Mouse (Mus musculus) spleen, postnatal 10 days (tissue): ENCODE measurements around the gene Arf6.
A peak's percentile ranks its signal among the peaks of the same experiment; 100 is the strongest.
"Not testable (repeated sequence)": the region's sequence is repeated elsewhere in the genome, so short reads cannot be mapped to it uniquely, and the experiment has no call there.

Experiments
- DNase-seq, 2 experiments: peaks; one replicate each; pipeline ENCODE4 v3.0.0; 2021 to 2022; ENCODE audit warnings: low spot score in 2 of 2

Gene Arf6

GRCm38 (mm10) chr12:69371854-69372671 lies at the start of gene Arf6, which contains the start of gene Gm9887:
Gene Arf6 (plus strand): TSS chr12:69372150.
Gene Gm9887 (minus strand): TSS chr12:69372458.
- peak; percentile 98 to 100 for DNase-seq

- no peak for DNase-seq
Measured at GRCm38 (mm10) chr12:69331187-69331586, 40.8 kb upstream of the Arf6 start.

- no peak for DNase-seq
Measured at GRCm38 (mm10) chr12:69332147-69332546, 39.8 kb upstream of the Arf6 start.

GRCm38 (mm10) chr12:69333547-69333946 lies 38.4 kb upstream of the Arf6 start:
- peak; percentile 25 to 76 for DNase-seq

GRCm38 (mm10) chr12:69349928-69350327 lies 22.0 kb upstream of the Arf6 start:
- no peak for DNase-seq

- DNase-seq = no peak
Measured at GRCm38 (mm10) chr12:69351685-69352084, 20.3 kb upstream of the Arf6 start.

- DNase-seq = peak; percentile 77 to 87
Measured at GRCm38 (mm10) chr12:69356546-69357299, 15.2 kb upstream of the Arf6 start, which contains the start of gene Nemf. Gene Nemf (minus strand): TSS chr12:69357165.

GRCm38 (mm10) chr12:69357300-69357646 lies 14.7 kb upstream of the Arf6 start:
- DNase-seq = no peak

- no peak for DNase-seq
Measured at GRCm38 (mm10) chr12:69360655-69360996, 11.3 kb upstream of the Arf6 start.

GRCm38 (mm10) chr12:69360997-69361899 lies 10.7 kb upstream of the Arf6 start:
- peak; percentile 99 to 100 for DNase-seq

GRCm38 (mm10) chr12:69361919-69362318 lies 10.0 kb upstream of the Arf6 start:
- DNase-seq = no peak

GRCm38 (mm10) chr12:69362388-69362787 lies 9.6 kb upstream of the Arf6 start:
- DNase-seq = peak in 1 of 2 experiments; percentile 34

GRCm38 (mm10) chr12:69363110-69363509 lies 8.8 kb upstream of the Arf6 start:
- not testable (repeated sequence) for DNase-seq

GRCm38 (mm10) chr12:69363899-69364762 lies 7.8 kb upstream of the Arf6 start:
- peak; percentile 86 to 91 for DNase-seq

GRCm38 (mm10) chr12:69365757-69366156 lies 6.2 kb upstream of the Arf6 start:
- DNase-seq = no peak

- peak in 1 of 2 experiments; percentile 65 for DNase-seq
Measured at GRCm38 (mm10) chr12:69366424-69366823, 5.5 kb upstream of the Arf6 start.

GRCm38 (mm10) chr12:69367557-69367956 lies 4.4 kb upstream of the Arf6 start:
- no peak for DNase-seq

GRCm38 (mm10) chr12:69370936-69371335 lies 1.0 kb upstream of the Arf6 start:
- DNase-seq = no peak

GRCm38 (mm10) chr12:69371421-69371853 lies 513 bp upstream of the Arf6 start:
- DNase-seq = peak in 1 of 2 experiments; percentile 82

GRCm38 (mm10) chr12:69372731-69373331 lies 881 bp downstream of the Arf6 start:
- peak; percentile 58 to 61 for DNase-seq
